Mouse (Mus musculus) midbrain, embryonic 10.5 days (tissue): ENCODE data around the gene Nf1. TPM values are rescaled to one million over a fixed set of nuclear protein-coding genes. Genes with fewer than 3 reads are reported as not detected.

Experiments
- DNase-seq: peaks from one replicate; pipeline ENCODE4 v3.0.0-alpha.2; 2017; ENCODE audit warnings: low spot score
- H3K27ac ChIP-seq: fragments of 300-500 bp; sonication (generic); replicated peaks from 2 replicates; pipeline ENCODE4 v1.5.1; 2016; ENCODE audit warnings: mild to moderate bottlenecking
- H3K27me3 ChIP-seq: fragments of 300-500 bp; sonication (generic); 2 replicates; pipeline ENCODE4 v1.6.1; 2016; ENCODE audit warnings: low read depth, mild to moderate bottlenecking; ENCODE audit not compliant: poor library complexity, severe bottlenecking
- H3K36me3 ChIP-seq: fragments of 300-500 bp; sonication (generic); 2 replicates; pipeline ENCODE4 v1.6.1; 2016; ENCODE audit warnings: mild to moderate bottlenecking, moderate library complexity
- H3K4me1 ChIP-seq: fragments of 300-500 bp; sonication (generic); 2 replicates; pipeline ENCODE4 v1.6.1; 2016
- H3K4me3 ChIP-seq: fragments of 300-500 bp; sonication (generic); 2 replicates; pipeline ENCODE4 v1.5.1; 2016; ENCODE audit warnings: mild to moderate bottlenecking, moderate library complexity
- H3K9me3 ChIP-seq: fragments of 300-500 bp; sonication (generic); replicated peaks from 2 replicates; pipeline ENCODE4 v1.6.1; 2016; ENCODE audit warnings: mild to moderate bottlenecking
- WGBS: fragments of 180-500 bp; shearing (Covaris S2); methylation state at CpG from one replicate; pipeline ENCODE4 v1.1.7; 2016; 5-methylcytosine and 5-hydroxymethylcytosine counted together
- polyA plus RNA-seq: library from polyadenylated mRNA; unstranded; fragments of >200 nt; fragmentation: Nextera tagmentation; extraction: Ambion mirVana; gene quantifications from 2 replicates; pipeline ENCODE4 v1.2.1, GENCODE M21; 2016

The Nf1 gene
- polyA plus RNA-seq, 1 experiment from 2014 or later: 6.7 TPM

GRCm38 (mm10) chr11:79427638-79428037, 88.1 kb downstream of the Nf1 start:
- peak overlapping the region; percentile 55; the same call in 1 of the 2 replicates for H3K27ac ChIP-seq
- 0% methylated on average over 2 of the region's 2 CpGs for WGBS

GRCm38 (mm10) chr11:79435252-79435651, 95.8 kb downstream of the Nf1 start:
- 93% methylated on average over 4 of the region's 4 CpGs for WGBS
- Histone ChIP-seq H3K27ac (no peak overlapping the region), H3K4me3 (no peak overlapping the region), H3K9me3 (no peaks in the 10 kb centered on the region), H3K36me3 (peaks cover 57% of the 10 kb centered on the region), H3K4me1 (no peaks in the 10 kb centered on the region), H3K27me3 (no peaks in the 10 kb centered on the region)
- no peak for DNase-seq

More at GRCm38 (mm10) chr11:79427638-79428037, 88.1 kb downstream of the Nf1 start:
- H3K4me3 ChIP-seq: no peak overlapping the region
- no peaks in the 10 kb centered on the region for H3K9me3 ChIP-seq
- no peaks in the 10 kb centered on the region for H3K27me3 ChIP-seq
- H3K4me1 ChIP-seq: peaks cover 12% of the 10 kb centered on the region
- H3K36me3 ChIP-seq: peaks cover 22% of the 10 kb centered on the region
- DNase-seq: peak; percentile 34

GRCm38 (mm10) chr11:79448361-79448760, 108.9 kb downstream of the Nf1 start:
- Histone ChIP-seq H3K27me3 (no peaks in the 10 kb centered on the region), H3K36me3 (peaks cover 87% of the 10 kb centered on the region), H3K27ac (no peak overlapping the region), H3K4me1 (no peaks in the 10 kb centered on the region), H3K9me3 (no peaks in the 10 kb centered on the region), H3K4me3 (no peak overlapping the region)
- no peak for DNase-seq

GRCm38 (mm10) chr11:79452966-79453365, 113.5 kb downstream of the Nf1 start:
- H3K36me3 ChIP-seq: peaks cover 84% of the 10 kb centered on the region

GRCm38 (mm10) chr11:79457928-79458327, 118.4 kb downstream of the Nf1 start:
- Histone ChIP-seq H3K4me3 (no peak overlapping the region), H3K9me3 (no peaks in the 10 kb centered on the region), H3K36me3 (peaks cover 87% of the 10 kb centered on the region), H3K4me1 (no peaks in the 10 kb centered on the region), H3K27me3 (no peaks in the 10 kb centered on the region), H3K27ac (no peak overlapping the region)
- 90% methylated on average over 3 of the region's 3 CpGs for whole genome bisulfite sequencing
- DNase-seq: no peak

More at GRCm38 (mm10) chr11:79452966-79453365, 113.5 kb downstream of the Nf1 start:
- H3K9me3 ChIP-seq: no peaks in the 10 kb centered on the region
- H3K27me3 ChIP-seq: no peaks in the 10 kb centered on the region
- no peak overlapping the region for H3K27ac ChIP-seq
- H3K4me1 ChIP-seq: no peaks in the 10 kb centered on the region
- DNase-seq: no peak
- H3K4me3 ChIP-seq: no peak overlapping the region

GRCm38 (mm10) chr11:79459846-79460245, 120.4 kb downstream of the Nf1 start:
- Histone ChIP-seq H3K27ac (no peak overlapping the region), H3K4me3 (no peak overlapping the region), H3K36me3 (peaks cover 92% of the 10 kb centered on the region), H3K9me3 (no peaks in the 10 kb centered on the region), H3K4me1 (no peaks in the 10 kb centered on the region), H3K27me3 (no peaks in the 10 kb centered on the region)
- no peak for DNase-seq
- 92% methylated on average over 4 of the region's 4 CpGs for WGBS

- Histone ChIP-seq H3K9me3 (no peaks in the 10 kb centered on the region), H3K4me3 (no peak overlapping the region), H3K4me1 (no peaks in the 10 kb centered on the region), H3K36me3 (peaks cover 90% of the 10 kb centered on the region), H3K27me3 (no peaks in the 10 kb centered on the region), H3K27ac (no peak overlapping the region)
- no peak for DNase-seq
- 94% methylated on average over 3 of the region's 3 CpGs for WGBS
These were observed 121.4 kb downstream of the Nf1 start for GRCm38 (mm10) chr11:79460756-79461450.

- no peak overlapping the region for H3K27ac ChIP-seq
- H3K4me1 ChIP-seq: no peaks in the 10 kb centered on the region
- H3K9me3 ChIP-seq: no peaks in the 10 kb centered on the region
- H3K36me3 ChIP-seq: peaks cover 76% of the 10 kb centered on the region
- no peak overlapping the region for H3K4me3 ChIP-seq
- 86% methylated on average over 1 of the region's 1 CpGs for WGBS
- no peaks in the 10 kb centered on the region for H3K27me3 ChIP-seq
- no peak for DNase-seq
These were observed 128.6 kb downstream of the Nf1 start for GRCm38 (mm10) chr11:79468097-79468496.

GRCm38 (mm10) chr11:79483392-79483791, 143.9 kb downstream of the Nf1 start:
- 91% methylated on average over 6 of the region's 6 CpGs for WGBS
- H3K9me3 ChIP-seq: no peaks in the 10 kb centered on the region
- H3K4me1 ChIP-seq: no peaks in the 10 kb centered on the region
- H3K27ac ChIP-seq: no peak overlapping the region
- no peak for DNase-seq
- no peak overlapping the region for H3K4me3 ChIP-seq
- H3K36me3 ChIP-seq: peaks cover 64% of the 10 kb centered on the region
- H3K27me3 ChIP-seq: no peaks in the 10 kb centered on the region

GRCm38 (mm10) chr11:79483876-79484528, 144.5 kb downstream of the Nf1 start:
- Histone ChIP-seq H3K27ac (no peak overlapping the region), H3K9me3 (no peaks in the 10 kb centered on the region), H3K4me3 (no peak overlapping the region), H3K27me3 (no peaks in the 10 kb centered on the region), H3K36me3 (peaks cover 62% of the 10 kb centered on the region), H3K4me1 (no peaks in the 10 kb centered on the region)
- DNase-seq: no peak
- 86% methylated on average over 7 of the region's 7 CpGs for WGBS

GRCm38 (mm10) chr11:79484721-79485120, 145.2 kb downstream of the Nf1 start:
- H3K36me3 ChIP-seq: peaks cover 57% of the 10 kb centered on the region
- H3K4me3 ChIP-seq: no peak overlapping the region
- DNase-seq: no peak
- no peaks in the 10 kb centered on the region for H3K9me3 ChIP-seq
- H3K27ac ChIP-seq: no peak overlapping the region
- no peaks in the 10 kb centered on the region for H3K27me3 ChIP-seq
- no peaks in the 10 kb centered on the region for H3K4me1 ChIP-seq

- H3K36me3 ChIP-seq: peaks cover 28% of the 10 kb centered on the region
- no peaks in the 10 kb centered on the region for H3K27me3 ChIP-seq
- no peaks in the 10 kb centered on the region for H3K9me3 ChIP-seq
- no peak overlapping the region for H3K4me3 ChIP-seq
- WGBS: 74% methylated on average over 10 of the region's 10 CpGs
- no peak for DNase-seq
- H3K4me1 ChIP-seq: no peaks in the 10 kb centered on the region
- H3K27ac ChIP-seq: no peak overlapping the region
These were observed 155.7 kb downstream of the Nf1 start for GRCm38 (mm10) chr11:79494976-79495800.

- DNase-seq: no peak
- Histone ChIP-seq H3K4me3 (no peak overlapping the region), H3K27me3 (no peaks in the 10 kb centered on the region), H3K36me3 (no peaks in the 10 kb centered on the region), H3K9me3 (no peaks in the 10 kb centered on the region), H3K4me1 (peaks cover 27% of the 10 kb centered on the region), H3K27ac (0 out of 2 replicates have a peak overlapping the region, but pooled peaks have one; percentile 33)
- 37% methylated on average over 2 of the region's 2 CpGs for WGBS
These were observed 163.4 kb downstream of the Nf1 start for GRCm38 (mm10) chr11:79502917-79503316.
